Mouse (Mus musculus): ENCODE data around the gene Dcpp3.
A peak's percentile ranks its signal among the peaks of the same experiment; 100 is the strongest.
"Not testable (repeated sequence)": the region's sequence is repeated elsewhere in the genome, so short reads cannot be mapped to it uniquely, and the experiment has no call there.

The Dcpp3 gene

DNA sequence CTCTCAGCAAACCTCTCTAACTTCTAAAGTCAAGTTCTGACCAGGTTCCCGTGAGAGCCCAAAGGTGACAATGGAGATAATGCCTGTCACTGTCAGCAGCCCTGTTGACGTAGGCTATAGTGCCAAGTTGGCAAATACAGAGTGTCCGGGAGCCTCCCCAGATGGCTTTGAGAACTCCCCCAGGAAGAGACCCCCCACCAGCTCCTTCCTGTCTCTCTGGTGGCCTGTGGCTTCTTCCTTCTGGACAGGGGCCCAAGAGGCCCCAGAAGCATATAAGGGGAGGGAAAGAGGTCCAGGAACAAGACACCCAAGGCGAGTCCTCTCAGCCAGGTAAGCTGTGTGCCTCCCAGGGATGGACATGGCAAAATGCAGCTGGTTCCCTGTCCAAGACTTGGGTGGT lies at the start of gene Dcpp3:
Gene Dcpp3, plus strand, starts transcription at position 301 of the 400 bp plus-strand sequence.
- DNase-seq, result not testable (repeated sequence)

DNA sequence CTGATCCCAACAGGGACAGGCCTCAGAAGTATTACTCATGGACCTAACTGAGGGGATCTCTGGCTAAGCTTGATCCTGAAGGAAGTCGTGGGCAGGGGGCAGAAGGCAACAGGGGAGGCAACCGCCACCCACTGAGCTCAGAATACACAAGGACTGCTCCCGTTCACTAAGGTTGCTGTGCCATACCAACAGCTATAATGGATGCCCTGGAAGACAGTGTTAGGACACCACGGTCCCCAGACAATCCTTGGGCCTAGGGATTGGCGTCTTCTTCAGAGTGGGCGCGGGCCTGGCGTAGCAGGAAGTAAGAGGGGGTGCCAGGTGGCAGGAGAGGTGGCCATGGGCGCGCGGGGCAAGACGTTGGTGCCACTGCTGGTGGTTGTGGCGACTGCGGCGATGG lies 49.5 kb upstream of the Dcpp3 start, which contains the start of gene Prss21:
Gene Prss21, plus strand, starts transcription at position 301 of the 400 bp plus-strand sequence.
- no peak for DNase-seq

DNA sequence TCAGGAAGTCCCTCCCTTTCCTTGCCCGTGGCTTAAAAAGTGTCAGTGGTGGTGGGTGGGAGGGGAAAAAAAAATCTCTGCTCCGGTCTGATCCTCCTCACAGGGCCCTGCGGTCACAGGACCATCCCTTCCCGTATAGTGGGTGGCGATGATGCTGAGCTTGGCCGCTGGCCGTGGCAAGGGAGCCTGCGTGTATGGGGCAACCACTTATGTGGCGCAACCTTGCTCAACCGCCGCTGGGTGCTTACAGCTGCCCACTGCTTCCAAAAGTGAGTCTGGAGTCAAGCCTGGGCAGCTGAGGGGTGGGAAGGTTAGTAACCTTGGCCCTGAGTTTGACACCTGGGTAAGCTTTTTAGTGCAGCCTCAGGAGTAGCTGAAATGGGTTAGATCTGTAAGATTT lies 48.7 kb upstream of the Dcpp3 start:
- no peak for DNase-seq

GRCm38 (mm10) chr17:23873884-23874856 lies 43.1 kb upstream of the Dcpp3 start:
- no peak for DNase-seq

DNA sequence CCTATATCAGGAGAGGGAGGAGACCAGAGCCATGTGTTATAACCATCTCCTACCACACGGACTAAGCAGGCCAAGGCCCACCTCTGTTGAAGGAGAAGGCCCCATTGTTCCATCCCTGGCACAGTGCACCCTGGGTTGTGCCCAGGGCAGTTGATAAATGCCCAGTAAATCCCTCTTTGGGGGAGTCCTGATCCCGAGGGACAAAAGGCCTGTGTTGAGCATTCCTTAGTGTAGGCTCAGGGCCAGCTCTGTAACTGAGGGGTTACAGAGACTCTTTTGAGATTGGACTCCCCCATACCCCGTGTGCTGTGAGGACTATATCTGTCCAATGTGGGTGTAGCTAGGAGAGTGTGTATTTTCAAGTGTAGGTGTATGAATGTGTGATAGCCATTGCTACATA lies 40.5 kb upstream of the Dcpp3 start:
- DNase-seq, result no peak

DNA sequence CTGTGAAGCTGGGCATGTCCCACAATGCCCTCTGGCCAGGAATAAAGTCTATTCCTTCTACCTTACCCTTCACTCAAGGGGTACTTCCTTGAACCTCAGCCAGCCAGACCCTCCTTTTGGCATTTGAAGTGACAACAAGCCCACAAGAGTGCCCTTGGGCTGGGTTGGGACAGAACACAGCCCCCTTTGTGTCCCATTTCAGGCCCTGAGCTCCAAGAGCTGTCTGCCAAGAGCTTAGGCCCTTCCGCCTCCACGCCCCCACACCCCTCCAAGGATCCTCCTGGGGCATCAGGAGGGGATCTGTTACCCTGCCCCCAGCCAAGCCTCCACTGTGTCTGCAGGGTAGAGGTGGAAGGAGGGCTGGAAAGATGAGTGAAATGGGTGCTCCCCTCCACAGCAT lies 40.1 kb upstream of the Dcpp3 start:
- DNase-seq, result no peak

- not testable (repeated sequence) for DNase-seq
Observed at GRCm38 (mm10) chr17:23880576-23880975, 36.7 kb upstream of the Dcpp3 start, which contains the start of the genes Dcpp1 and Dcpp2. TSS of gene Dcpp1 (plus strand) at chr17:23880876. TSS of gene Dcpp2 (plus strand) at chr17:23880880.

DNA sequence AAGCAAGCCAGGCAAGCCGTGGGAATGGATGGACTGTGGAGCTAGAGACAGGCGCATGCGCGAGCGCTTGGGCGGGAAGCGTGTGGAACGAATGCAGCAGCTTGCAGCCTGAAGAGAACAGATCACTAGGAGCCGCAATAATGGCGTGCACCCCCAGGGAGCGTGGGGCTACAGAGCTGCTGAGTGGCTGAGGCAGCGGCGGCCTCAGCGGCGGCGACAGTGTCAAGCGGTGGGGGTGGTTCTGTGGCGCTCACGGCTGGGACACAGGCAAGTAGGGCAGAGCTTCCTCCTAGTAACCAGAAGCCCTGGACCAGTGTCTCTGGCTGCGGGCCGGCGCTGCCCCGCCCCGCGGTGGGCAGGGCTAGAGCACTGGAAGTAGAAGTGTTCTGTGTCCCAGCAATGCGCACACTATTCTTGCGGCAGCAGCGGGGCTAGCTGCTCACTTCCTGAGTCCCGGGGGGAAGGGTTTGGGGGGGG lies 7.3 kb downstream of the Dcpp3 start:
- DNase-seq, result peak; percentile 82 to 89

GRCm38 (mm10) chr17:23925090-23925493 lies 7.8 kb downstream of the Dcpp3 start:
- DNase-seq, result peak in 1 of 2 experiments; percentile 47

DNA sequence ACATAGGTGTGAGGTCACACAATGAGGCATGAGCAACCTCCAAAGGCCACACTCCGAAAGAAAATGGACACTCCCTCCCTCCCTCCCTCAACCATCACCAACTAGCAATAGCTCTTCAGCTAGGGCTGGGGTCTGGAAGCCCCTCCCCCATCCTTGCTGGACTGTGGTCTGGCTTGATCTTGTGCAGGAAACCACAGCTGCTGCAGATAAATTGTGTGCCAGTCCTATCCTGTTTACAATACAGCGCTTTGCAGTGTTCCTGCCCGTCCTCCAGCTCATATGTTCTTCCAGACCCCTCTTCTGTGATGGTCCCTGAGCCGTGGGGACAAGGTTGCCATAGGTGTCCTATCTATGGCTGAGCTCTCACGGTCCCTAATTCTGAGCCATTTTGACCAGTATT lies 13.9 kb downstream of the Dcpp3 start:
- no peak for DNase-seq

GRCm38 (mm10) chr17:23941372-23941771 lies 24.1 kb downstream of the Dcpp3 start, which contains the start of gene Sbp:
TSS of gene Sbp (plus strand) at chr17:23941672.
- no peak for DNase-seq

DNA sequence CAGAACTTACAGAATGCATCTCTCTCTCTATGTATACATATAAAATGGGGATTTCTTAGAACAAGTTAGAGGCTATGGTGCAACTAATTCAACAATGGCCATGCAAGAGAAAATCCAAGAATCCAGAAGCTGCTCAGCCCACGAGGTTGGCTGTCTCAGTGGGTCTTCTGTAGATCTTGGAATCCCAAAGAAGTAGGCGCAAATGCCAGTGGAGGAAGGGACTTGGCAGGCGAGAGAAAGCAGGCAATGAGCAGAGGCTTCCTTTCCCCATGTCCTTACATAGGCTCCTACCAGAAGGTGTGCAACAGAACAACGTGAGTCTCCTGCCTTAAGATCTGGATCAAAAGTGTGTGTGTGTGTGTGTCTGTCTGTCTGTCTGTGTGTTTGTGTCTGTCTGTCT lies 30.2 kb downstream of the Dcpp3 start:
- DNase-seq, result not testable (repeated sequence)

DNA sequence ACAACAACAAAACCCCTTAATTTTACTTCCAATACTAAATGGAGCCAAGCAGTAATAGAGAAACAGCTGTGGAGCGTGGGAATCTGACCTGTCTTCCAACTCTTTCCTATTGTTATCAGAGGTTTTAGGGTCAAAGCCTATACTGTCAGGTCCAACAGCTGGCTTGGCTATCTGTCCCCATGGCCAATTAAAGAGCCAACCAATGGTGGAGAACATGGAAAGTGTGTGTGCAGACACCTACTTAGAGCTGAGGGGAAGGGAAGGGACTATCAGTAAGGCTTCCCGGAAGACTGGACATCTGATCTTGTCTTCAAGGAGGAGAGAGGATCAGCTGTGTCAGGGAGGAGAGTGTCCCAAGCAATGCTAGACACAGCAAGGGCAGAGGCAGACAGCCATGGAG lies 31.8 kb downstream of the Dcpp3 start:
- DNase-seq, result no peak

DNA sequence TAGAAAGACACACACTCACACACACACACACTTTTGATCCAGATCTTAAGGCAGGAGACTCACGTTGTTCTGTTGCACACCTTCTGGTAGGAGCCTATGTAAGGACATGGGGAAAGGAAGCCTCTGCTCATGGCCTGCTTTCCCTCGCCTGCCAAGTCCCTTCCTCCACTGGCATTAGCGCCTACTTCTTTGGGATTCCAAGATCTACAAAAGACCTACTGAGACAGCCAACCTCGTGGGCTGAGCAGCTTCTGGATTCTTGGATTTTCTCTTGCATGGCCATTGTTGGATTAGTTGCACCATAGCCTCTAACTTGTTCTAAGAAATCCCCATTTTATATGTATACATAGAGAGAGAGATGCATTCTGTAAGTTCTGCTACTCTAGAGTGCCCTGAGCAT lies 33.6 kb downstream of the Dcpp3 start:
- DNase-seq, result not testable (repeated sequence)

GRCm38 (mm10) chr17:23955174-23955573 lies 37.9 kb downstream of the Dcpp3 start, which contains the start of gene Sbpl:
TSS of gene Sbpl (minus strand) at chr17:23955274.
- no peak for DNase-seq

- DNase-seq, result peak; percentile 64 to 69
Observed at GRCm38 (mm10) chr17:23960084-23960738, 43.0 kb downstream of the Dcpp3 start.

DNA sequence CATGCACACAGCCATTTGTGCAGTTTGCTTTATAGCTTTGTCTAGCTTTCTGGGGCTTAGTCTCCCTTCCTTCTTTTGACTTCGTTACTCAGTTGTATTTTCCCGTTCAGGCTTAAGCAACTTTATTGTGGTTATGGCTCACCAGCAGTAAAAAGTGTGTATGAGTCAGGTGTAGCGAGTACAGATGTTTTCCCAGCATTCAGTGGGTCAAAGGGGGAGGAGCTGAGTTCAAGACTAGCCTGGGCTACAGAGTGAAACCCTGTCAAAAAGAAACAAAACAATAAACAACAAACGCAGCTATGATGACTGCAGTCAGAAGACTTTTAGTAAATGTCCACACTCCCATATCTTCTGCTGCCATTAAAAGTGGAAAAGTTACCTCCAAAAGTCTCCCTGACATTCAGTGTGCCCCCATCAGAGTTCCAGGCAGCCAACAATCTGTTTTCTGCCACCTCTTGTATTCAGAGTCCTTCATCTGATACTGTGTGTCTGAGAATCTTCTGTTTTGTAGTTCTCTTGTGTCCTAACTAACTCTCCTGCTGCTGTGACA lies 44.4 kb downstream of the Dcpp3 start:
- no peak for DNase-seq

DNA sequence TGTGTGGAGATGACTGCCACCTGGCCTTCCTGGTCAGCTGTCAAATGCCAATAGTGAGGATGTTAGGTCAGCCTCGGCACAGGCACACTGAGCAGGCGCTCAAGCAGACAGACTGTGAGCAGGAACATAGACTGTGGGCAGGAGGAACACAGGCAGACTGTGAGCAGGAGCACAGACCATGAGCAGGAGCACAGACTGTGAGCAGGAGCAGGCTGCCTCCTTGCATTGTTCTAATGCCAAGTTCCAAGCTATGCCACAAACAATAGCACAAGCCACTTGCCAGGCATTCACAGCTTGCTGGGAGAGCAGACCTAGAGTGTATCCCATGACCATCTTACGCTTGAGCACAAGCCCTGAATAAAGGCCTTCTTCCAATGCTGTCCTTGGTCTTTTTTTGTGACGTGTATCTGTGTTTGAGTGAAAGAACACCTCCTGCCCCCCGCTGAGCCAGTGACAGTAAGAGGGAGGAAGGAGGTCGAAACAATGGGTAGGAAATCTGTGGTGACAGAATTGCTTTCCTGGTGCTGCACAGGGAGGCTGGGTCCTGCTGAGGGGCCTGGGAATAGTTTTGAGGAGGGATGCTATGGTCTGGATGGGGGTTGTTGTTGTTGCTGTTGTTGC lies 48.7 kb downstream of the Dcpp3 start:
- DNase-seq, result no peak

DNA sequence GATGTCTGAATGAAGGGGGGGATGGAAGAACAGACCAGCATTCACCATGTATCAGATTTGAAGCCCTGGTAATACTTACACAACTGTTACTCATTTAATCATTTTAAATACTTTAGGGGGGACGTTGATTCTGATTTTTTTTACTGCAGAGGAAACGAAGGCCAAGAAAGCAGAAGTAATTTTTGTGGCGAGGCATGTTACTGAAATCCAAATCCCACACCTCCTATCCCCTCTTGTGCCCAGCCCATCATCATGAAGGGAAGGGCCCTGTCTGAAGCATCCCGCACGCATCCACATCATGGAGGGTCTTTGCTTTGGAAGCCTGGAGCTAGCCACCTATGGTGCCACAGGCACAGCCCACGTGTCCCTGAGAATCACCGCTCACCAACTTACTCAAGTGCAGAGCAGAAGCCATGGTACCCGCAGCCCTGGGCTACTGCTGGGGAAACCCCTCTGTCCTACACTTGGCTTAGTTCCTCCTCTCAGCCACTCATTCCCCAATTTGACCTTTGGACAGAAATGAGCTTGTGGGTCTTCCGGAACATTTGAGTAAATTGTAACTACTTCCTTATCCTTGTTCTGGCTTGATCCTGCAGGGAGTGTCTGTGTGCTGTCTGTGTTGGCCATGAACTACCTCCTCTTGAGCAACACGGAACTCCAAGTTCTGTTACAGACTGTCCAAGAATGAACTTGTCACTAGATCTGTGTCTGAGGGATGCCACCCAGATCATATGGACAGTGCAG lies 49.6 kb downstream of the Dcpp3 start:
- DNase-seq, result no peak

DNA sequence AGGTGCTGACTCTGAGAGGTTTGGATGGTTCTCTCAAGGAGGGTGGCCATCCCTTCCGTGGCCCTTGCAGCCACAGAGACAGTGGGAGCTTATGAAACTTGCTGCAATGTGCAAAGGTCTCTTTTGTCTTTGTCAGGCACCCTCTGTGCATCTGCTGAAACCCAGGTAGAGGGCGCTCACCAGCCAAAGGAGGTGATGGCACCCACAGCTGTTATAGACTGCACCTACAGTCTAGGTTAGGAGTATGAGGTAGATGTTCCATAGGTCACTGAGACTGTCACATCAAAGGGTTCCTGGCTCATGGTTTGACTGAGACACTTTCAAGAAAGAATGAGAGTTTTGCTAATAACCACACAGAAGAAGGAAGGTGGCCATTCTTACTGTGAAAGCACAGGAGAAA lies 51.5 kb downstream of the Dcpp3 start:
- DNase-seq, result peak in 1 of 2 experiments; percentile 24

Measured in thymus, postnatal 36 days (tissue).